Mouse (Mus musculus) layer of hippocampus, adult 9-11 months (tissue): ENCODE results near the gene Tmem150a.

Source experiments
- DNase-seq: peaks from one replicate; pipeline ENCODE4 v3.0.0; 2022

Tmem150a gene

GRCm38 (mm10) chr6:72355066-72355911, at the start of gene Tmem150a:
Gene Tmem150a (plus strand): TSS chr6:72355447.
- peak; percentile 86 for DNase-seq

- no peak for DNase-seq
Measured at GRCm38 (mm10) chr6:72312198-72312597, 43.0 kb upstream of the Tmem150a start.

- DNase-seq = no peak
Measured at GRCm38 (mm10) chr6:72313124-72313867, 42.0 kb upstream of the Tmem150a start.

GRCm38 (mm10) chr6:72315384-72315783, 39.9 kb upstream of the Tmem150a start:
- no peak for DNase-seq

GRCm38 (mm10) chr6:72316044-72316443, 39.2 kb upstream of the Tmem150a start:
- DNase-seq = no peak

GRCm38 (mm10) chr6:72318440-72318839, 36.8 kb upstream of the Tmem150a start:
- no peak for DNase-seq

- DNase-seq = peak; percentile 27
Measured at GRCm38 (mm10) chr6:72319019-72319418, 36.2 kb upstream of the Tmem150a start.

GRCm38 (mm10) chr6:72322936-72323335, 32.3 kb upstream of the Tmem150a start:
- DNase-seq = no peak

GRCm38 (mm10) chr6:72323786-72324508, 31.3 kb upstream of the Tmem150a start:
- DNase-seq = no peak

GRCm38 (mm10) chr6:72326274-72326673, 29.0 kb upstream of the Tmem150a start:
- peak; percentile 68 for DNase-seq

GRCm38 (mm10) chr6:72329019-72329418, 26.2 kb upstream of the Tmem150a start:
- no peak for DNase-seq

GRCm38 (mm10) chr6:72330133-72330532, 25.1 kb upstream of the Tmem150a start:
- no peak for DNase-seq

- no peak for DNase-seq
Measured at GRCm38 (mm10) chr6:72333111-72333510, 22.1 kb upstream of the Tmem150a start.

GRCm38 (mm10) chr6:72340481-72340880, 14.8 kb upstream of the Tmem150a start:
- no peak for DNase-seq

GRCm38 (mm10) chr6:72344396-72345073, 10.7 kb upstream of the Tmem150a start:
- no peak for DNase-seq

GRCm38 (mm10) chr6:72345074-72345567, 10.1 kb upstream of the Tmem150a start, which contains the start of gene Usp39:
Gene Usp39 (minus strand): TSS chr6:72345184.
- peak; percentile 95 for DNase-seq

GRCm38 (mm10) chr6:72345633-72346032, 9.6 kb upstream of the Tmem150a start:
- no peak for DNase-seq

GRCm38 (mm10) chr6:72346261-72346660, 9.0 kb upstream of the Tmem150a start:
- no peak for DNase-seq

GRCm38 (mm10) chr6:72347166-72347941, 7.9 kb upstream of the Tmem150a start, which contains the start of gene 0610030E20Rik:
Gene 0610030E20Rik (plus strand): TSS chr6:72347317.
- peak; percentile 67 for DNase-seq

- no peak for DNase-seq
Measured at GRCm38 (mm10) chr6:72348411-72348810, 6.8 kb upstream of the Tmem150a start.

GRCm38 (mm10) chr6:72350214-72350613, 5.0 kb upstream of the Tmem150a start:
- DNase-seq = no peak
